Mouse (Mus musculus): ENCODE measurements around the gene Vmn1r54. TPM values are rescaled to one million over a fixed set of nuclear protein-coding genes. Genes with fewer than 3 reads are reported as not detected.
"Not testable (repeated sequence)": the region's sequence is repeated elsewhere in the genome, so short reads cannot be mapped to it uniquely, and the experiment has no call there.

Gene Vmn1r54
- not detected for total RNA-seq (2021)
- long read RNA-seq, experiment 1: 0 reads
- long read RNA-seq, experiment 2: 0 reads

- DNase-seq (ENCODE audit: low spot score in 2 of 2): no peak
- Histone ChIP-seq H3K27ac (no peak within 1 kb of the TSS), H3K4me3 (no peak within 1 kb of the TSS)
- no peak for TF ChIP-seq CTCF (conservative IDR thresholded peaks at IDR 0.05)
Observed at GRCm38 (mm10) chr6:90246000-90246399, at the start of gene Vmn1r54. TSS of gene Vmn1r54 (plus strand) at chr6:90246300.

- not testable (repeated sequence) for DNase-seq (ENCODE audit: low spot score in 2 of 2); H3K27ac ChIP-seq; H3K4me3 ChIP-seq
Observed at GRCm38 (mm10) chr6:90202493-90202892, 43.6 kb upstream of the Vmn1r54 start, which contains the start of gene V1ra8. TSS of gene V1ra8 (plus strand) at chr6:90202793.

DNA sequence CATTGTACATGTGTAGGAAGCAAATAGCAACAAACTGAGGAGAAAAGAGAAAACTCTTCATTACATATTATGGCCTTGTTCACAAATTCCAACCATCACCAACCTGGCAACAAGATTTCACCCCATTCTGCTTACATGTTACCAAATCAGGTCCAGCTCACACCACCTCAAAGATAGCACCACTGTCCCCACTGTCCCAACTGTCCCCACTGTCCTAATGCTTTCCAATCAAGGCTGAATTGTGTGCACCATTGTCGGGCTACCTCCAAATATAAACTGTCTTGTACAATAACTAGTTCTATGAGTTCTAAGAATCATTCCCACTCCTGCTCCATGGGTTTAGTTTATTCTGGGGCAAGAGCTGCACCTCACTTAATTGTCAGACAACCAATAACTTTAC lies 21.8 kb upstream of the Vmn1r54 start, which contains the start of gene Vmn1r53:
Gene Vmn1r53 (minus strand): TSS at position 101 of the 400 bp plus-strand sequence.
- Histone ChIP-seq H3K27ac (no peak within 1 kb of the TSS), H3K4me3 (no peak within 1 kb of the TSS)
- DNase-seq (ENCODE audit: low spot score in 2 of 2): no peak
- TF ChIP-seq CTCF (conservative IDR thresholded peaks at IDR 0.05): no peak

- H3K27ac ChIP-seq; DNase-seq (ENCODE audit: low spot score in 2 of 2): not testable (repeated sequence)
Observed at GRCm38 (mm10) chr6:90232114-90232513, 14.0 kb upstream of the Vmn1r54 start.

DNA sequence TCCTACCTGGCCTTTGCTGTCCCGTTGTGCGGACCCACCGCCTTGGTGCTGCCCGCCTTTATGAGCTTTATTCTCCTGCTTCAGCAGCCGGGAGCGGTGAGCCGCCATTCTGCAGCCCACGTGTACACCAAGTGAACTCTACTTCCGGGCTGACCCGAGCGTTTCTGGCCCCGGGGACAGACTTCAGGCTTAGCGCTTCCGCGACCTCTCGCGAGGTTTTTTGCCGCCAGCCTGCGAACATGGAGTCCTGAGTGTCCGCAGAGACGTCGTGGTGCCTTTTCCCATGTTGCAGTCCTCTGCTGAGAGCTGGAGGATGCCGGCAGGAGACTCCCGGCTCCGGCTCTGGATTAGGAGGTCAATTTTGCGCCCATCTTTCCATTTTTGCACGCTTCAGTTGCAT lies 13.4 kb upstream of the Vmn1r54 start:
- no peak overlapping the region for H3K27ac ChIP-seq
- no peak overlapping the region for H3K4me3 ChIP-seq
- DNase-seq (ENCODE audit: low spot score in 2 of 2): no peak
- TF ChIP-seq CTCF (conservative IDR thresholded peaks at IDR 0.05): no peak

More at GRCm38 (mm10) chr6:90232114-90232513, 14.0 kb upstream of the Vmn1r54 start:
- H3K4me3 ChIP-seq: not testable (repeated sequence)

- TF ChIP-seq CTCF (conservative IDR thresholded peaks at IDR 0.05): no peak
- DNase-seq (ENCODE audit: low spot score in 2 of 2): no peak
- H3K27ac ChIP-seq: no peak overlapping the region
- no peak overlapping the region for H3K4me3 ChIP-seq
Observed at GRCm38 (mm10) chr6:90244019-90244418, 2.1 kb upstream of the Vmn1r54 start.

DNA sequence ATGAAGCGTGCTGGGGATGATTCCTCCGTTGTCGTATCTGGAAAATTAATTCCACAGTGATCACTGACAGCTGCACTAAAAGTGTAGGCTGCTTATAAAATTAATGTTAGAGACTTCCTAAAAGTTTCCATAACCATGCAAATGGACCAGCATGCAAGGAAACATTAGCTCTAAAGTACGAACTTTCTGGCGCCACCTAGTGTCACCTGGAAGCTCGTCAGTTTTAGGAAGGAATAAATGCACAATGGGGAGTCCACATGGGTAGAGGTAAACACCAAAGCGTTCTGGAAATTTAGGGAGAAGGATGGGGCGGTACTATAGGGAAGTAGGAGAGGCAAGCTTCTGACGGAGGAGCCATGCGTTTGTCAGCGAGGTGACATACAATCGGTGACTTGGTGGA lies 42.2 kb downstream of the Vmn1r54 start:
- peak; percentile 71 for TF ChIP-seq CTCF (conservative IDR thresholded peaks at IDR 0.05)
- peak in 1 of 2 experiments; percentile 20 for DNase-seq (ENCODE audit: low spot score in 2 of 2)
- Histone ChIP-seq H3K4me3 (no peak overlapping the region), H3K27ac (no peak overlapping the region)

DNA sequence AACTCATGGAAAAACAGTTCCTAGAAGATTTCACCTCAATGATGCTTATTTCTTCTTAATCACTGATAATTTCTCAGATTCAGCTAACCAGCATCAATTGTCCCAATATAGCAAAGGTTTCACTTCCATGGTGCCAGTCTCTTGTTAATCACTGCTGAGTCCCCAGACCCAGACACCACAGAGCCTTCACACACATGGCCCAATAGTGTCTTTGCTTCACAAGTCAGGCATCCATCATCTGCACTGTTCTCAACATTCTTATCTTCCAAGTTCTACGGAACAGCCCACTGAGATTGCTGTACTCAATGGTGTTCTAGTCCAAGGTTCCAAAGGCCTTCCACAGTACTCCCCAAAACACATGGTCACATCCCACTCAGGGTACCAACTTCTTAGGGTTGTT lies 54.8 kb downstream of the Vmn1r54 start, which contains the start of gene BC048671:
Gene BC048671 (plus strand): TSS at position 301 of the 400 bp plus-strand sequence.
- TF ChIP-seq CTCF (conservative IDR thresholded peaks at IDR 0.05): no peak
- no peak within 1 kb of the TSS for H3K27ac ChIP-seq
- no peak within 1 kb of the TSS for H3K4me3 ChIP-seq
- DNase-seq (ENCODE audit: low spot score in 2 of 2): no peak

DNA sequence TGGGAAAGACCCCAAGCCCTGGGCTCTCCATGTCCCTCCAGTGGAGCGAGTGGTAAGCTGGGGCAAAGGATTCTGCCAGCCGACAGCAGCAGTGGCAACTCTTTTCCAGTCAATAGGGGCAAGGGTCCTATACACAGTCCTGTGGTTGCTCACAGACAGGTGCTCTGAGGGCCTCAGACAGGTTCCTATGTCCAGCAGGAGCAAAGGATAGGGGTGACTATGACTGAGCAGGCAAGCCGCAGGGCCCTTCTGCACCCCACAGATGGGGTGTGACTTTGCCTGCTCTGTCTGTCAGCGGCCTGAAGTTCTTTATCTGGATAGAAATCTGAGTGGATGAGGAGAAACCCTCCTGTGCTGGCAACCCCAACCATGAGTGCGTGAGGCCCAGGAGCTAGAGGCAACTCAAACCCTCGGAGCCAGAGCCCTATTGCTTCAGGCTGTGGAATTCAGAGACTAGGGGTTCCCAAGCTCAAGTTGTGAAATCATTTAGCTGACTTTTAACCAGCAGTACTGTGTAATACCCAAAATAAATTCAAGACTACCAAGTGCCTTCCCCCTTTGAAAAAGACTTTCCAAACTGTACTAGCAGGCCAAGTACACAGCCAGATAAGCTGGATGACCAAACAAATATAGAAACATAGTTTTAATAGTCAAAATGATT lies 60.3 kb downstream of the Vmn1r54 start:
- Histone ChIP-seq H3K4me3 (no peak overlapping the region), H3K27ac (no peak overlapping the region)
- TF ChIP-seq CTCF (conservative IDR thresholded peaks at IDR 0.05): no peak
- DNase-seq (ENCODE audit: low spot score in 2 of 2): no peak

GRCm38 (mm10) chr6:90308839-90309778 lies 63.0 kb downstream of the Vmn1r54 start:
- DNase-seq (ENCODE audit: low spot score in 2 of 2): no peak
- no peak for TF ChIP-seq CTCF (conservative IDR thresholded peaks at IDR 0.05)
- Histone ChIP-seq H3K4me3 (no peak overlapping the region), H3K27ac (no peak overlapping the region)

DNA sequence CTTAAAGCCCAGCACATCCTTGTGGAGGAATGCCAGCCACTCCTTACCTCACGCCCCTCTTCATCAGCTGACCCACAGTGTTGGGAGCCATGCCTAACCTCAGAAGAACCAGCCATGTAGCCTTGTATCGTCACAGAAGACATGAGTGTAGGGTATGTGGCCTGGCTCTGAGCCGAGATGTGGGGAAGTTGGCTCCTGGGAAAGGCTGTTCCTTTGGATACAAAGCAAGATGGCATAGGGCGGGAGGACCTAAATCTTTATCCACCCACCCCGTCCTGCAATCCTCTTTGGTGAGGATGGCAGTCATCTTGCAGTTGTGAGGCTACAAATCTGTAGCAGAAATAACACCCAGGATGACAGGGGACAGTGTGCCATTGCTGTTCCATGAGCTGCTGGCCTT lies 69.9 kb downstream of the Vmn1r54 start:
- no peak overlapping the region for H3K27ac ChIP-seq
- TF ChIP-seq CTCF (conservative IDR thresholded peaks at IDR 0.05): no peak
- no peak overlapping the region for H3K4me3 ChIP-seq
- no peak for DNase-seq (ENCODE audit: low spot score in 2 of 2)

DNA sequence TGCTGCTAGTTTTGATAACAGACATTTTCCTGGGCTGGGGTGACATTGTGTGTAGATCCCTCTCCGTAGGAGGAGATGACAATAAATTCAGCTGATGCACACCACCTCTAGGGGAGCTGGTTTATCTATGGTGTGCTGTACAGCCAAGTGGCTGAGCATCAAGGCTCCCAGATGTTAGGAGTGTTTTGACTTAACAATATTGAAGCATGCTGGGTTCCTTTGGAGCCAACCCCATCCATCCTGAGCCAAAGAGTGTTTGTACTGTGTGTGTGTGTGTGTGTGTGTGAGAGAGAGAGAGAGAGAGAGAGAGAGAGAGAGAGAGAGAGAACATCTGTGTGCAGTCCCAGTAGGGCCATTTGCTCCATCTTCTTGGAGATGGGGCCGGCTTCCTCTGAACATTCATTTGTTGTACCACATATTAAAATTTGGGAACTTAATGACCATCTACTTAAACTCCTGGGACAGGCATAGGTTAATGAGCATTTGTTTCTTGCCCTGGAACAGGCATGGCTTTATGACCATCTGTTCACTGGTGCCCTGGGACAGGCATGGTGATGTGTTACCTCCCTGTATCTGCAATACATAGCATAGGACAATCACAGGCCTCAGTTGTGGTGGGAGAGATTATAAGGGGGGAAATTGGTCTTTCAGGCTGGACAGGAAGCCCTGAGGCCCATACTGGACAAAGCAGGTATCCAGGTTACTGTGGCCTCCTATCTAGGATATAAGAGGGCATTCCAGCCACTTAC lies 71.6 kb downstream of the Vmn1r54 start:
- Histone ChIP-seq H3K4me3 (no peak overlapping the region), H3K27ac (no peak overlapping the region)
- no peak for TF ChIP-seq CTCF (conservative IDR thresholded peaks at IDR 0.05)
- DNase-seq (ENCODE audit: low spot score in 2 of 2): no peak

GRCm38 (mm10) chr6:90319019-90319418 lies 72.9 kb downstream of the Vmn1r54 start:
- H3K27ac ChIP-seq: no peak overlapping the region
- no peak for DNase-seq (ENCODE audit: low spot score in 2 of 2)
- no peak for TF ChIP-seq CTCF (conservative IDR thresholded peaks at IDR 0.05)
- H3K4me3 ChIP-seq: no peak overlapping the region

All from layer of hippocampus, adult 2 months (tissue).